Mouse (Mus musculus) lung, adult 2 months (tissue): ENCODE data around the gene Cd101. TPM values are rescaled to one million over a fixed set of nuclear protein-coding genes. Genes with fewer than 3 reads are reported as not detected.

Experiments
- DNase-seq: peaks from one replicate; pipeline ENCODE4 v3.0.0; 2022
- H3K4me1 ChIP-seq: fragments of 200-500 bp; 2 replicates; pipeline ENCODE4 v1.6.1; 2011; ENCODE audit warnings: low read length; ENCODE audit not compliant: control insufficient read depth, insufficient read depth
- H3K4me3 ChIP-seq: fragments of 200-500 bp; replicated peaks from 2 replicates; pipeline ENCODE3; 2011; ENCODE audit warnings: low read depth, mild to moderate bottlenecking, control low read depth, low read length; ENCODE audit errors: extremely low read depth
- CTCF ChIP-seq: fragments of 200-500 bp; IDR thresholded peaks from 2 replicates; pipeline ENCODE4 v1.5.1; 2011; ENCODE audit warnings: mild to moderate bottlenecking, low read length, control low read depth; ENCODE audit not compliant: insufficient read depth
- POLR2A ChIP-seq: fragments of 200-500 bp; IDR thresholded peaks from 2 replicates; pipeline ENCODE4 v1.6.1; 2011; ENCODE audit warnings: low read depth, mild to moderate bottlenecking, control low read depth, low read length, borderline replicate concordance; ENCODE audit errors: extremely low read depth
- WGBS: fragments of 180-500 bp; shearing (Covaris S2); methylation state at CpG from one replicate; pipeline ENCODE4 v1.1.7; 2018; 5-methylcytosine and 5-hydroxymethylcytosine counted together
- polyA plus RNA-seq: library from polyadenylated mRNA; depleted of rRNA; stranded (reverse); fragments of >200 nt; gene quantifications from 2 replicates; pipeline ENCODE4 v1.2.3, GENCODE M21; 2012

Gene Cd101
- polyA plus RNA-seq, 1 experiment = 1.8 TPM

DNA sequence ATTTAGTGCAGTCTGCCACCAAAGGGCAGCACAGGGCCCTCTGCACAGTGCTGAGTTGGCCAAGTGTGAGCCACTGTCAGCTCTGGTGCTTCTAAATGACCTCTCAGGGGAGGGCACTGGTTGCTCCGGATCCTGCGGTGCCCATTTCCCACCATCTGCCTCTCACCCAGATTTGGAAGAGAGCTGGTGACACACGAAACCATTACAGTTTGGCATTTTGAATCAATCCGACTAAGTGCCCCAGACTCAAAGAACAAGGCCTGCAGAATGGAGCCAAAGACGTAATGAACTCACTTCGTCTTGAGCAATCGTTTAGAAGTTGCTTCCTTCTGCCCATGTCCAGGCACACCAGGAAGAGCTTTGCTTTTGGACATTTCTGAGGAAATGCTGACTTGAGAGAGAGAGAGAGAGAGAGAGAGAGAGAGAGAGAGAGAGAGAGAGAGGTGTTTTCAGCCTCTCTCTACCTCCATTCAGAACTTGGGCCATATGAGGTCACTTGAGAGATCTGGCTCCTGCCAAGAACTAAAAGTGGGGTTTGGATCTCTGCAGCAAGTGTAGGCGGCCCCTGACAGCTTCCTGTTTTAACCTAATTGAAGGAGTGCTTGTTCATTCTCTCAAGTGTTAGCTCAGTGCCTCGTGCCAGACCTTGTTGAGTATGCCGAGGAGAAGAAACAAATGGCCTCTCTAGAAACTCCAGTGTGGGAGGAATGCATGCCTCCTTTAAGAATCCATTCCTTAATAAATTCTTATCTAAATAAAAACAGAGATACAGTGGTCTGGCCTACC, 31.4 kb downstream of the Cd101 start:
- 35% methylated on average over 10 of the region's 10 CpGs for WGBS
- DNase-seq = peak; percentile 72
- TF ChIP-seq POLR2A (no peak), CTCF (no peak)
- no peak overlapping the region for H3K4me3 ChIP-seq
- H3K4me1 ChIP-seq = peaks cover 19% of the 10 kb centered on the region

DNA sequence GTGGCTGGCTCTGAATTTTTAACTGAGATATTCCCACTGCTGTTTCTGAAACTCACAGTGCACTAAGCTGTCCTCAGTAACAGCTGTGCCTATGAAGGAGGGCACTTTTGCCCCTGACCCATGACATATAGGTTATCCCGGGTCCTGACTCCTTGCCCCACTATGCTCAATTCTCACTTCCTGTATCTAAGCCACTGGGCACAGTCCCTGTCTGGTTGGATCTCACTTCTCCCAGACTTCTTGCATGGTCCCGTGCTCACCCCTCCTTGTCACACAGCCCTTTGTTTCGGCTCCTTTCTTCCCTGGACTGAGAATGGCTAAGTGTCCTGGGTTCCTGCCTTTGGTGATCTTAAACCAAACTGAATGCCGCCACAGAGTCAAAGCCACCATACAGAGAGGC, 35.1 kb downstream of the Cd101 start:
- H3K4me1 ChIP-seq = peaks cover 19% of the 10 kb centered on the region
- 84% methylated on average over 4 of the region's 4 CpGs for WGBS
- no peak for DNase-seq
- TF ChIP-seq POLR2A = no peak
- TF ChIP-seq CTCF = no peak
- H3K4me3 ChIP-seq = no peak overlapping the region

GRCm38 (mm10) chr3:100993718-100994117, 35.6 kb downstream of the Cd101 start:
- DNase-seq = peak; percentile 50
- Histone ChIP-seq H3K4me1 (peaks cover 17% of the 10 kb centered on the region), H3K4me3 (peak overlapping the region; percentile 53)
- TF ChIP-seq CTCF = no peak
- peak; percentile 31; the same call in 1 of the 2 replicates for TF ChIP-seq POLR2A
- 10% methylated on average over 15 of the region's 15 CpGs for WGBS

DNA sequence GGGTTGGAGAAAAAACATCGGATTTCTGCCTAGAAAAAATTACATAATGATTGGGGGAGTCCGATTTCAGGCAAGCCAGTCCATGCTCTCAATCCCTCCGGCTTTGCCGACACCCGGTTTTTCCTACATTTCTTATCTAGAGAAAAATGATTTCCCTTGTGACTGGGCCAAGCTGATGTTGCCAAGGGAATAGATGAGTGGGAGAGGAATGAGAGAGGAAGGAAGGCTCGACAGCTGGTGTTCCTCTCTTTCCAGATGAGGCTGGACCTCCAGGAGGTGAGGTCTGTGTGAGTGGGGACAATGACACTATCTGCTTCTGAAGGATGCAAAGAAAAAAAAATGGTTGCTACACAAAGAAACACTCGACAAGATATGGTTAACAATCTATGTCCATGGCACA, 36.2 kb downstream of the Cd101 start:
- peaks cover 16% of the 10 kb centered on the region for H3K4me1 ChIP-seq
- 57% methylated on average over 7 of the region's 7 CpGs for WGBS

DNA sequence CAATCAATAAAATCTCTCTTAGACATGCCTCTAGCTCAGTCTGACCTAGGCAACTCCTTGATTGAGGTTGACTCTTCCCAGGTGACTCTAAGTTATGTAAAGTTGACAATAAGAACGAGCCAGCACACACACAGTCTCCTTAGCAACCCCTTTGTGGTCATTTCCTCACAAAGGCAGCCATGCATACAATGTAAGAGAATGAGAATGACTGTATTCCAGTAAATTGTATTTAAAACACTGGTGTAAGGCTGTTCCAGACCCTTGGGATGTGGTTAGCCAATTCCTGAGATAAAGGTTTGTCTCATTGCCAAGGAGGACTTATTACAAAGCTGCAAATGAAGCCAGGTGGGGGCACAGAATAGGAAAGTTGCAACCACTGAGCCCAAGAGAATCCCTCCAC, 39.1 kb downstream of the Cd101 start:
- no peak for DNase-seq
- 32% methylated on average over 1 of the region's 1 CpGs for WGBS

More for the DNA sequence above, 36.2 kb downstream of the Cd101 start:
- no peak for DNase-seq
- TF ChIP-seq POLR2A = no peak
- TF ChIP-seq CTCF = no peak
- H3K4me3 ChIP-seq = no peak overlapping the region

GRCm38 (mm10) chr3:100989417-100989816, 39.9 kb downstream of the Cd101 start:
- DNase-seq = no peak
- Histone ChIP-seq H3K4me3 (no peak overlapping the region), H3K4me1 (peaks cover 14% of the 10 kb centered on the region)
- TF ChIP-seq POLR2A (no peak), CTCF (no peak)
- 69% methylated on average over 12 of the region's 12 CpGs for WGBS

More for the DNA sequence above, 39.1 kb downstream of the Cd101 start:
- Histone ChIP-seq H3K4me1 (peaks cover 11% of the 10 kb centered on the region), H3K4me3 (no peak overlapping the region)
- TF ChIP-seq CTCF = no peak
- no peak for TF ChIP-seq POLR2A

DNA sequence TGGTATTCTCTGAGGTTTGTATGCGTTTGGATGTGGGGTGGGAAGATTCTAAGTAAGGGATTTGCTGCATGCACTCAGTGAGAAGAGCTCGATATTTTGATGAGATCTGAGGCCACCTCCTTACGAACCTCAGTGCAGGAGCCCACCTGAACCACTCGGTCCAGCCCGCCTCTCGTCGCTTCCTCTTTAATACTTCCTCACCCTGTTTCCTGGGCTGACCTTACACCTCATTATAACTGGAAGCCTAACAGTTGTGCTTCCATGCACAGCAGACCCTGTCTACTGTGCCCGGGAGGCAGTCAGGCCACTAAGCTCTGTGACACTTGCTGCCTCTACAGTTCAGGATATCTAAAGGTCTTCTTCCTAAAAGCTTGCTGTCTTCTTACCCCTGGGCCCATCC, 50.1 kb downstream of the Cd101 start:
- TF ChIP-seq CTCF (no peak), POLR2A (no peak)
- no peaks in the 10 kb centered on the region for H3K4me1 ChIP-seq
- 56% methylated on average over 8 of the region's 8 CpGs for WGBS
- DNase-seq = no peak
- H3K4me3 ChIP-seq = no peak overlapping the region

DNA sequence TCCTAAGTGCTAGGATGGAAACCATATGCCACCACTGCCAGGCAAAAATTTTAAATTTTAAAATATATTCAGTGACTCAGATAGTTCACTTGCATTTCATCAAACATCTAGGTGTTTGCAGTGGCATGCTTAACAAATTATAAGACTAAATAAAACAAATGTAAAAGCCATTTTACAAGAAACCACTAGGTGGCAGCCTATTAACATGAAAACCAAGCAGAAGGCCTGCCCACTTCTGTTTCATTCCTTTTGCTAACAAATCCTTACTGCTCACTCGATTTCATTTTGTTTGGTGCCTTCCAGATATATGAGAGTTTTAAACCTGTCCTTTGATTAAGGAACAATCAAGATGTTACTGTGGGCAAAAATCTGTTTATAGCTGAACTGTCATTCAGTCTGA, 55.5 kb downstream of the Cd101 start:
- H3K4me1 ChIP-seq = peaks cover 2% of the 10 kb centered on the region; the same call in 1 of the 2 replicates
- DNase-seq = no peak
- H3K4me3 ChIP-seq = no peak overlapping the region
- TF ChIP-seq POLR2A = no peak
- TF ChIP-seq CTCF = no peak; the same call in 1 of the 2 replicates
- WGBS = 0% methylated on average over 1 of the region's 1 CpGs

DNA sequence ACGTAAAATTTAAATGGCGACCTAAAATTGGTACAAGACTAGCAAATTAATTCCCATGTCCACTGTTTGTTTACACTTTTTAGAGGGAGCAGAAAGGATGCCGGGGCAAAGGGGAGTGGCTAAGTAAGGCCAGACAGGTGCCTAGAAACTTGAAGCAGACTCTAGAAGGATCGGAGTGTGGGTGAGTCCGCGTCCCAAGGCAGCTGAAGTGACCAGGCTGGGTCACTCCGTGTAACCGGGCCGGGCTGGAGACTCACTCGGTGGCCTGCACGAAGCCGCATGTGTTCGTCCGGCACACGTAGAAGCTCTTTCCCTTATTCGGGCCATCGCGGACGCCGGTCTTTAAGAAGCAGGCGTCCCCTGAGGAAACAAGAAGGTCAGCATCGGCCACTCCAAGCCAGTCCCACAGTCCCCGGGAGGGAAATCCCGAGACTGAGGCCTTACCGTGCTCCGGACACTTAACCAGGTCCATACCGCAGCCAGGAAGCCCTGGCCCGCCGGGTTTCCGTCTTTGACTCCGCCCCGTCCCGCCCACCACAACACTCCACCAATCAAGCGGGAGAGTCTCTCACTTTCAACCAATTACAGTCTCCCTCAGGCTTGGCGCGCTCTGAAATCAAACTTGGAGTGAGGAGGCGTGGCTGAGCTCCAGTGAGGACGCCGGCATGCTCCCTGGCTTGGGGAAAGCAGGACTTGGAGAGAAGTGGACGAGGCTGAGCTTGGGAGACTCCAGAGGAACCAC, 60.0 kb downstream of the Cd101 start, which contains the start of gene Ttf2:
Gene Ttf2, minus strand, starts transcription at position 488 of the 742 bp plus-strand sequence.
- H3K4me3 ChIP-seq = peak within 1 kb of the TSS; percentile 85
- TF ChIP-seq POLR2A = peak; percentile 45; the same call in 1 of the 2 replicates
- no peak for TF ChIP-seq CTCF
- peaks cover 2% of the 10 kb centered on the region; the same call in 1 of the 2 replicates for H3K4me1 ChIP-seq
- under 1% methylated on average over 40 of the region's 40 CpGs for WGBS
- DNase-seq = peak; percentile 96
